Mouse (Mus musculus) adrenal gland, adult 8-10 months (tissue): ENCODE measurements at regions not wholly inside any gene's neighbourhood (a gene's known extent, or its start where the extent isn't known, plus 50 kb on each side); places are given as distances from the start of the nearest gene placed in this dataset.

Experiments
- DNase-seq: peaks from one replicate; pipeline ENCODE4 v3.0.0; 2022

DNA sequence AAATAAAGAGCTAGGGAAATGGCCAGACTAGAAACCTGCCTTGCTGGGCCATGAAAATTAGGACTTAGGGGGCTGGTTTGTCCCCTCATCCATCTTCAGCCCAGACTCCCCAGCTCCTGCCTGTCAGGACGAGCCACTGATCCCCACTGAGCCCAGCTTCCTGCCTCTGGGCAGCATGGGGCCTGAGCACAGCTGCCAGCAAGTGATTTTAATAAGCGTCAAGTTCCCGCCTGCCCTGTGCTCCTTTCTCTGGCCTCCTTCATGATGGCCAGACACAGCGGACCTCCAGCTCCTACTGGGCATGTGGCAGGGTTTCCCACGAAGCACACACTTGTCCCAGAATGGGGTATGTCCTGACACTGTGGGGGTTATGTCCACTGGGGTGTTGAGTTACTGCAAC lies 139.1 kb upstream of the Irx3 start:
- no peak for DNase-seq

DNA sequence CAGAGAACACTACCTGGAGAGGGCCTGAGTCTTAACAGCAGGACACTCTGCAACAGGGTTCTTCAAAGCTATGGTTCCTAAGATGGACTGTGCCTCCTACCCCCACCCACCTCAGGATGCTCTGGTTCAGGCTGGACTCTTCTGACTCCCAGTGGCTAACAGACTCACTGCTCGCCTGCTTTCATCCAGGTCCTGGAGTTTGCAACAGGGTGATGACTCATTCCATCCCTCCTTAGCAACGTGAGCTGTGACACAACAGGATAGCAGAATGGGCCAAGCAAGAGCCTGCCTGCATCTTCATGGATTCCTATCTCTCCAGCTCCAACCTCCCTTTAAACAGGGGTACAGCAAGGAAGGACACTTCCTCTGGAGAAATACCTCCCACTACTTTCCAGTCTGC lies 135.4 kb upstream of the Irx3 start:
- DNase-seq, result peak; percentile 5

- no peak for DNase-seq
Observed at GRCm38 (mm10) chr8:91930520-91930919, 128.7 kb upstream of the Irx3 start.

DNA sequence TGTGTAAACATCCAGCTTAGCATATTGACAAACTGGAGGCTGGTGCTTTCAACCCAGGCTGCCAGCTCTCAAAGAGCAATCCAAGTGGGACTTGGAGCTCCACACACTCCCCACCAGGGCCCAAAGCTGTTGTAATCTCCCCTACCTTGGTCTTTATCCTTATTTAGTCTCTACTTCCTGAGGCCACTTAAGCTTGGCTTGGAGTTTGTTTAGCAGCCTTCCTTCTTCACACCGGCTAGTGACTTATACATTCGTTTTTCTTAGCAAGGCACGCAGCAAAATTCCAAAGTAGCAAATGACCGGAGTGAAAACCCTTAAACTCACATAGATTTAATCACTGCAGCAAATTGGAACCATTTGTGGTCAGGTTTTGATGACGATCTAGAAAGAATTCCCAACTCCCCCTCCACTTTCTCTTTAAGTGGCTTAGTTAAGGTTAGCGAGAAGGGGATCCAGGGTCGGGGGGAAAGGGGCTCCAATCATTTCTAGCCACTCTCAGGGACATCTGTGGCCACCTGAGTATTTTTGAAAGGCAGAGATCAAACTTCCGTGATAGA lies 124.2 kb upstream of the Irx3 start:
- DNase-seq, result no peak

- DNase-seq, result no peak
Observed at GRCm38 (mm10) chr8:91924152-91924551, 122.3 kb upstream of the Irx3 start.

DNA sequence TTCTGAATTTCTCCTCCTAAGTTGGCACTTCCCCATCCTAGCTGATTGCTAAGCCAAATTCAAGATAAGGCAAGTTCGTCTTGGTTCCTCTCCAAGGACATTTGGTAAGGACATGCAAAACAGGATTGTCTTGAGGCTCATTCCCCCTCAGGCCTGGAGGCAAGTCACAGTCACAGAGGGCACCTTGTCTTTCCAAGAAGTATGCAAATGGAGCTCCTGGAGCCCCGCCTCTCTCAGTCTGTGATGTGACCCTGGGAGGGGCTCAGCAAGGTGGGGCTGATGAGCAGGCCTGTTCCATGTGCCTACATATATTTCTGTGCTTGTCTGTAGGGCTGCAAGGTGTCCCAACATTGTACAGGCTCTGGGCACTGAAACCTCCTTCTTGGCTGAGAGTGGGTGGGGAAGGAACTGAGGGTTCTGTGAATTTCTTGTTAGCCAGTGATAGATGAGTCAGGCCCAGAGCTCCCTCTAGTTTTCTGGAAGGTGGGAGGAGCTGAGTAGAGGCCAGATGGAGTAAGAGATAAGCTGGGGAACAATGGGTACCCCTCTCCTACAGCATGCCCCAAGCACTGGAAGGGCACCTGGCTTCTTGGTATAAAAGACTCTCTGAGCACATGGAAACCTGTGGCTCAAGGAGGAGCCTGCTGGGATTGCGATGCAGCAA lies 120.5 kb upstream of the Irx3 start:
- no peak for DNase-seq

DNA sequence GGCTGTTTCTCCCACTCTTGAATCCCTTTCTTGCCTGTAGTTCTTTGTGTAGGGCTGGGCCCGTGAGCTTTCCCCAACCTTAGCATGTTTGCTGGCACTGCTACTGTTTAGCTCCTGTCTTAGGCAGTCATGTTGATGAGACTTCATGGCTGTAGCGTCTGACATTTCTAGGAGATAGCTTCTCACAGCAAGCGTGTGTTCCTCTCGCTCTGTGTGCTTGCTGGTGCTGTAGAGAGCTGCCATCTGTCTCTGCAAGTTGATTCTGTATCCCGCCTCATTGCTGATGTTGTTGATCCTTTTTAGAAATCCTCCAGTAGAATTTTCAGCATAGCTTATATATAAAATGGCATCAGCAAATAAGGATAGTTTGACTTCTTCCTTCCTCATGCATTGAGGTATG lies 116.0 kb upstream of the Irx3 start:
- no peak for DNase-seq

DNA sequence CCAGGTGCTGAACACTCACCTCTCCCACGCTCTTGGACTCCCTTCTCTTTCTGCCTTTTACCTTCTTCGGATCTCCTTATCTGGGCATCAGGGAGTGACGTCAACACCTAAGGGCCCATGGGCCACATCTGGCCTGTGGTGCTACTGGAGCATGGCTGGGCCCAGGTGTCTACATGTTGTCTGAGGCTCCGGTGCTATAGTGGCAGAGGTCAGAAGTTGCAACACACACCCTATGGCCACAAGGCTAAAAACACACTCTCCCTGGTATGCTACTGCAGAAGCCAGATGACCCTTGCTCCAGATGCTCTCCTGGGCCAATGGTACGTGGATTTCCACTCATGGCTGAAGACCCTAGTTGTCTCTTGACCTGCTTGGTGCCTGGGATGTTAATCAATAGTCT lies 112.1 kb upstream of the Irx3 start:
- no peak for DNase-seq

DNA sequence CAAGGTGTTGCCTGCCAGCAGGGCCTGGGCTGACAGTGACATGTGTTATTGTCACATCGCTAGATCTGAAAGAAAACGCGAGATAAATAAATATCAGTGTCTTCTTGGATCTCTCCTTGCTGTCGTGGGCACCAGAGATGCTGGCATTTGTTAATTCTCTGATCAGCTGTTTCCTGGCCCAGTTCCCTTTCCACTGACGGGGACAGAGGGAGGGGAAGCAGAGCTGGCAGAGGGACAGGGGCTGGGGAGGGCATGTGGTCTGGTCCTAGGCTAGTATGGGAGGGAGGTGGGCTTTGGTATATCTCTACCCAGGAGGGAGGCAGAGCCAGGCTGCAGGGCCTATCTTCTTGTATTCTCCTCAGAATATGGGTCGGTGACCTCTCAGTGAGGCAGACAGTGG lies 111.3 kb upstream of the Irx3 start:
- no peak for DNase-seq

GRCm38 (mm10) chr8:91909637-91910383 lies 107.9 kb upstream of the Irx3 start:
- peak; percentile 23 for DNase-seq

DNA sequence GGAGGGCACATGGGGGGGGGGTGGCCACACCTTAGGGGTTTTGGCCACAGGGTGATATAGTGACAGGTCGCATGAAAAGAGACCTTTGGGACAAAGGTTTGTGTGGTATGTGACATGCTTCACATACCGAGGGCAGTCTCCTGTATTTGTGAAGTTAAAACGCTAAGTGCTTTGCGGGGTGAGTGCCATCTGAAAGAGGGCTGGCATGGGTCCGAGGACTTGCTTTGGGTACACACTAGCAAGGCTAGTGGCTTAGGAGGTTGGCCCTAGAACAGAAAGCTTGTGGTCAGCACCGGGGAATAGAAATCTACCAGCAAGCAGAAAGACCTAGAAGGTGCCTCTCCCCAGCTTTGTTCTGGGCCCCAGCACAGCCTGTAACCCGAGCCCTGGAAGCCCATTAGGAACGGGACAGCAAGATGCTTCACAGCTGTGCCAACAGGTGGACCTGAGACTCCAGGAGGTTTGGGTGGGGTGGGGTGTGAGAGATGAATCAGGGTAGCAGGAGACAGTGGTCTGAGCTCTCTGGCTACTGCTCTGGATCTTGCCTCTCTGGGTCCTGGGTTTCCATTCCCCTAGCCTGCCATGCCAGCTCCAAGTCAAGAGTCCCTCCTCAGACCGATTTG lies 107.0 kb upstream of the Irx3 start:
- no peak for DNase-seq

DNA sequence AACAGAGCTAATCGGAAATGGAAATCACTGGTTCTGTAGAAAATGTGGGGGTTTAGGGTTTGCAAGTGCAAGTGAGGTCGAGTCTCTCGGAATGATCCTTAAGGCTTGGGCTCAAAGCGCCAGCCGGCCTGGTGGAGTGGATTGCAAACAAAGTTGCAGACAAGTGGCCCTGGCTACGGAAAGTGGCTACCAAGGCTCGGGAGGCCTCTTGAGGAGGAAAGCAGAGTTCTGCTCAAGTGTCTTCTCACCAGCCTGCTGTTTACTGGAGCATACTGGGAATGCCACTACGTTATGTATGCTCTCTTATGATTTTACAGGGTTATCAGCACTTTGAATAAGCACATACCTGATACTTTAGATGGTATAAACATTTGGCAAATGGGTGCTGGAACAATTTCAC lies 105.3 kb upstream of the Irx3 start:
- DNase-seq, result no peak

- DNase-seq, result no peak
Observed at GRCm38 (mm10) chr8:91901525-91902281, 99.8 kb upstream of the Irx3 start.

- no peak for DNase-seq
Observed at GRCm38 (mm10) chr8:91899747-91900146, 97.9 kb upstream of the Irx3 start.

DNA sequence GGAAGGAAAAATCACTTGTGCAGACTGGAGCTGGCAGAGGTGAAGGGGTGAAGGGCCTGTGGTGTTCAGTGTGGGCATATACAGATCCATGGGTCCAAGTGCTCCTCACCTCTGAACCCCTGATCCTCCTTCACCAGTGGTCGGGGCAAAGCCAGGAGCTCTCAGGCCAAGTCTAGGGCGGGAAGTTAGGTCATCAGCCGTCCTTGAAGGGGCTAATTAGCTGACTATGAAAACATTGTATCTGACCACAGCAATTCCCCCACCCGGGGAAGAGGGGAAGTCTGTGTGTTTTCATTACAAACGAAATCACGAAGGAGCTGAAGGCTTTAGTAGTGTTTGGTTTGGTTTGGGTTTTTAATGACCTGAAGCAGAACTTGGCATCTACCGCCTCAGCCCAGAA lies 95.5 kb upstream of the Irx3 start:
- DNase-seq, result no peak

DNA sequence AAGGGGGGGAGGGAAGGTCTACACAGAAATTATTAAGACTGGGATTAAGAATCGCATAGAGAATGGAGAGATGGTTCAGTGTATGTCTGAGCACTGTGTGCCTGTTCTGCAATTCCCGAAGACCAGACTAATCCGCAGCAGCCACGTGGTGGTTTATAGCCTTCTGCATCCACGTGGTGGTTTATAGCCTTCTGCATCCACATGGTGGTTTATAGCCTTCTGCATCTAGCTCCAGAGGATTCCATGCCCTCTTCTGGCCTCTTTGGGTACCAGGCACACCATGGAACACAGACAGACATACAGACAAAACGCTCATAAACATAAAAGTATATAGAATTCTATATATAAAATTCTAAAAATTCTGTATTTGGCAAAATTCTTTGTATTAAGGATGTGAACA lies 94.1 kb upstream of the Irx3 start:
- DNase-seq, result no peak

GRCm38 (mm10) chr8:91884862-91885261 lies 83.0 kb upstream of the Irx3 start:
- no peak for DNase-seq

GRCm38 (mm10) chr8:91884325-91884724 lies 82.5 kb upstream of the Irx3 start:
- DNase-seq, result no peak

- DNase-seq, result no peak
Observed at GRCm38 (mm10) chr8:91883012-91883411, 81.1 kb upstream of the Irx3 start.

DNA sequence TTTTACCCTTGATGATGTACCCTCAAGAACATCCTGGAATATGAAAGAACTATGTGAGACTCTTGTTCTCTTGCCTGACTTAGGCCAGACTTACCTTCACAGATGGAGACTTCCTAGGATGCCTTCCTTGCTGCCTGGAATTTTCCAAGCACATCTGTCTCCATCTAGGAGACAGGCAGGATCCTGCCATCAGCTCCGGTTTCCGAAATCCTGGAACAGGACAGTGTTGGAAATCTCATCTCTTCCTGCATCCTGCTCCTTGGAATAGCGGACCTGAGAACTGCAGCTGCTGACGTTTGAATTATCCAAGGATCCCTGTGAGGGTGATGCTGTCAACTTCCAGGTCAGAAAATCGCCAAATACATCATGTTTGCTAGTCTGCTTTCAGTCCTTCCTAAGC lies 77.0 kb upstream of the Irx3 start:
- DNase-seq, result peak; percentile 21

GRCm38 (mm10) chr8:91876161-91876560 lies 74.3 kb upstream of the Irx3 start:
- DNase-seq, result no peak

DNA sequence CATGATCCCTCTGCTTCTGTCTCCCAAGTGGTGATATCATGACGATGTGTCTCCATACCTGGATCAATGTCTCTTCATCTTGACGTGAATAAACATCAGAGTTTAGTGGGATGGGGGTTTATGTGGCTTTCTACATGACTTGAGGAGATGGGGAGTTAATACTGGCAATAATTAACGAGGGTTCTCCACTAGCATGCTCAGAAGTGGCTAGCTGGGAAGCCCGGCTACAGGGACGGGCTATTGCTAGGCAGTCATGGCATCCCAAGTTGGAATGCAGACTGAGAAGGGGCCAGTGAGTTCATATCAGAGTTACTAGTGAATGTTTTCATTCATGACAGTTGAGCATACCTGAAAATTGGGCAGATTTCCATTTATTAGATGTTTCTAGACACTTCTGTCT lies 71.4 kb upstream of the Irx3 start:
- DNase-seq, result no peak
